Mouse (Mus musculus) small intestine, adult 2 months (tissue): ENCODE measurements around the gene Ppp3r2. TPM values are rescaled to one million over a fixed set of nuclear protein-coding genes. Genes with fewer than 3 reads are reported as not detected.

Experiments
- H3K27ac ChIP-seq: fragments of 200-500 bp; 2 replicates; pipeline ENCODE4 v1.5.1; 2012; ENCODE audit warnings: low read depth, low read length, control low read depth, inconsistent platforms; ENCODE audit not compliant: insufficient read depth
- H3K27me3 ChIP-seq: fragments of 200-500 bp; 2 replicates; pipeline ENCODE4 v1.6.1; 2012; ENCODE audit warnings: mild to moderate bottlenecking, moderate library complexity, low read length, inconsistent platforms; ENCODE audit not compliant: control insufficient read depth, insufficient read depth
- H3K36me3 ChIP-seq: fragments of 200-500 bp; 2 replicates; pipeline ENCODE4 v1.6.1; 2012; ENCODE audit warnings: mild to moderate bottlenecking, low read length, control low read depth, inconsistent platforms; ENCODE audit not compliant: control insufficient read depth, insufficient read depth
- H3K4me1 ChIP-seq: fragments of 200-500 bp; 2 replicates; pipeline ENCODE4 v1.6.1; 2012; ENCODE audit warnings: low read length, inconsistent platforms, mixed read lengths; ENCODE audit not compliant: control insufficient read depth, insufficient read depth, insufficient read length
- H3K4me3 ChIP-seq: fragments of 200-500 bp; 2 replicates; pipeline ENCODE4 v1.5.1; 2012; ENCODE audit warnings: low read depth, mild to moderate bottlenecking, control low read depth, inconsistent platforms, low read length, moderate library complexity
- CTCF ChIP-seq: fragments of 200-500 bp; IDR thresholded peaks from 2 replicates; pipeline ENCODE4 v1.5.1; 2012; ENCODE audit warnings: low read depth, mild to moderate bottlenecking, control low read depth, inconsistent platforms, low read length, moderate library complexity, mixed read lengths; ENCODE audit not compliant: insufficient replicate concordance, insufficient read length; ENCODE audit errors: extremely low read depth
- POLR2A ChIP-seq: fragments of 200-500 bp; IDR thresholded peaks from 2 replicates; pipeline ENCODE4 v1.6.1; 2012; ENCODE audit warnings: low read depth, mild to moderate bottlenecking, control low read depth, inconsistent platforms, low read length, moderate library complexity
- WGBS: fragments of 180-500 bp; shearing (Covaris S2); methylation state at CpG from one replicate; pipeline ENCODE4 v1.1.7; 2018; 5-methylcytosine and 5-hydroxymethylcytosine counted together
- polyA plus RNA-seq: library from polyadenylated mRNA; depleted of rRNA; stranded (reverse); fragments of >200 nt; gene quantifications from 2 replicates; pipeline ENCODE4 v1.2.3, GENCODE M21; 2012

Gene Ppp3r2
- polyA plus RNA-seq, 1 experiment: not detected

DNA sequence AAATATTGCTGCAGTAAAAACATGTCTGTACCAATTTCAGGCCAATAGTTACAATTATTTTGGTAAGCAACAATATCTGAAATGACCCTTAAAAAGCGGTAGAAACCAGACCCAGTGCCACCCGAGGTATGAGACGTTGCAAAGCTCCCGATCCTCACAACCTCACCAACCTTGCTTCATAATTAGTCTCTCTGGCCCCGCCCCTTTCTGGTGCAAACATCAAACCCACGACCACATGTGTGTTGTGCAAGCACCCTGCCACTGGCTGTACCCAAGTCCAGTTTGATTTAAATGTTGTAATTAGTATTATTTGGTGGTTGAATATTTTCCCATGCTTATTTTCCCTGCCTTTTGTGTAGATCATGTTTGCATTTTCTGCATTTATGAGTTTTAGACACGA, 5.0 kb downstream of the Ppp3r2 start:
- Histone ChIP-seq H3K4me3 (no peak overlapping the region), H3K4me1 (no peaks in the 10 kb centered on the region), H3K27ac (no peak overlapping the region), H3K27me3 (no peaks in the 10 kb centered on the region), H3K36me3 (no peaks in the 10 kb centered on the region)
- no peak for TF ChIP-seq CTCF
- TF ChIP-seq POLR2A: no peak
- 53% methylated on average over 7 of the region's 7 CpGs for WGBS

DNA sequence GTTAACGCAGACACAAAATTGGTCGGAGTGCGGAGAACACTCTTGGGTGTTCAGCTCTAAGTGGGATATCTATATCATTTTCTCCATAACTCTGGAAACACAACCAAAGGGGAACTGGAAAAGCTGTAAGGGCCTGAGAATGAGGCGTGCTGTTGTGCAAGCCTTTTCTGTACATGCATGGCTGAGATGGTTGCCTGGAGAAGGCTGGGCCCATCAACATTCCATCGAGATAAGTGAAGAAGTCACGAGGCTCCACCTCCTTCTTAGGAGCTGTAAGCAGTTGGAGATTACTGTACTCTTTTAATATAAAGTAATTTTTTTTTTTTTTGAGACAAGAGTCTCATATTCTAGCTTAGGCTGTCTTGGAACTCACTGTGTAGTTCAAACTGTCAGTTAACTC, 5.8 kb downstream of the Ppp3r2 start:
- Histone ChIP-seq H3K36me3 (no peaks in the 10 kb centered on the region), H3K27me3 (no peaks in the 10 kb centered on the region), H3K4me3 (no peak overlapping the region), H3K4me1 (no peaks in the 10 kb centered on the region), H3K27ac (no peak overlapping the region)
- 66% methylated on average over 6 of the region's 6 CpGs for WGBS
- TF ChIP-seq POLR2A (no peak), CTCF (no peak)

DNA sequence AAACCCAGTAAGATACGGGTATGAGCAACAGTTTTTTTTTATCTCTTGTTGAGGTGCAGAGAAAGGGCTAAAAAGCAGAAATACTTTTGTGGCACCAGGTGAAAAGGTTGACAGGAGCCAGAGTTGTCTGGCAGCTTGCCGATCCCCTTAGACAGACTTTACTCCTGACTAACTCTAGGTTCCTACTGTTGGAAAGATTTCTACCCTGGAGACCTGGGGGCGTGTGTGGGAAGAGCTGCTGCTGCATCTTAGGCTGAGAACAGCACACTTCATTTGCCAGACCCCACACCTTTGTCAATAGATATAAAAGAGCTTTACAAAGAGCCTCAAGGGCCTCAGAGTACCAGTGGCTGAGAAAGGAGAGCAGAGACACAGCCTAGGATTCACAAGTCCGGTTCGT, 17.0 kb downstream of the Ppp3r2 start:
- TF ChIP-seq POLR2A (no peak), CTCF (no peak)
- H3K4me1 ChIP-seq: no peaks in the 10 kb centered on the region
- WGBS: 89% methylated on average over 5 of the region's 5 CpGs
- no peak overlapping the region for H3K4me3 ChIP-seq
- no peak overlapping the region for H3K27ac ChIP-seq
- H3K36me3 ChIP-seq: peaks cover 15% of the 10 kb centered on the region
- no peaks in the 10 kb centered on the region for H3K27me3 ChIP-seq

DNA sequence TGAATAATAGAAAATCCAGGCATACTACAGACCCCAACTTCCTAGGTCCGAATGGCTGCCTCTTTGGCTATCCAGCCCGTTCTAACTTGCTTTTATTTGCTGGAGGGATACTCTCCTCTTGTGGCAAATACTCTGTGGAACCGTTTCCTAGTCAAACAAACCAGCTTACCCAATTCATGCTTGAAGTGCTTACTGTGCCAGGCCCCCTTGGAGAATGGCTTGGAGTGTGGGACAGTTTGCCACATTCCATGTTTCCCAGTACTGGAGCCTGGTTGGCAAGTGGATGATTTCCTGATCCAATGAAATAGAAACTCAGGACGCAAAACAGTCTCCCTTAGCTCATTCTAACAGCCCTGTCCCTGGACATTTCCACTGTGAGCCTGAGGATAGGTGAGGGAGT, 19.6 kb downstream of the Ppp3r2 start:
- 89% methylated on average over 4 of the region's 4 CpGs for WGBS
- TF ChIP-seq POLR2A (no peak), CTCF (no peak)
- no peaks in the 10 kb centered on the region for H3K27me3 ChIP-seq
- no peak overlapping the region for H3K4me3 ChIP-seq
- H3K36me3 ChIP-seq: peaks cover 25% of the 10 kb centered on the region
- H3K27ac ChIP-seq: no peak overlapping the region
- H3K4me1 ChIP-seq: no peaks in the 10 kb centered on the region

DNA sequence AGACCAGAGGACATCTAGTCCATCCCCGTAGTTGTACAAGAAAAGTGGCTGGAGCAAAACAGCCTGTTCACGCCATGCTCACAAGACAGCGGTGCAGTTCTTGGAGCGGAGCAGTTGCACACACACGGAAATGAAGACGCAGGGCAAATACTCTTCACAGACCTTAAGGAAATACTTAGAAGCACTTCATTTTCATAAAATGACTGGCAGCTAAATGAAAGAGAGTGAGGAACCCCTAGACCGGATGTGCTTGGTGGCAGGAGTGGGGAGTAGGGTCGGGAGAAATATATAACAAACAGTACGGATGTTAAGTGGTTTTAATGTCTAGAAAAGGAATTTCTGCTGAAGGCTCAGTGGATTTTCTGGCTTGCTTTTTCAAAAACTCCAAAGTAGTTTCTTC, 20.2 kb downstream of the Ppp3r2 start:
- 96% methylated on average over 9 of the region's 9 CpGs for WGBS
- no peaks in the 10 kb centered on the region for H3K4me1 ChIP-seq
- H3K4me3 ChIP-seq: no peak overlapping the region
- H3K36me3 ChIP-seq: peaks cover 25% of the 10 kb centered on the region
- H3K27me3 ChIP-seq: no peaks in the 10 kb centered on the region
- H3K27ac ChIP-seq: no peak overlapping the region
- no peak for TF ChIP-seq POLR2A

DNA sequence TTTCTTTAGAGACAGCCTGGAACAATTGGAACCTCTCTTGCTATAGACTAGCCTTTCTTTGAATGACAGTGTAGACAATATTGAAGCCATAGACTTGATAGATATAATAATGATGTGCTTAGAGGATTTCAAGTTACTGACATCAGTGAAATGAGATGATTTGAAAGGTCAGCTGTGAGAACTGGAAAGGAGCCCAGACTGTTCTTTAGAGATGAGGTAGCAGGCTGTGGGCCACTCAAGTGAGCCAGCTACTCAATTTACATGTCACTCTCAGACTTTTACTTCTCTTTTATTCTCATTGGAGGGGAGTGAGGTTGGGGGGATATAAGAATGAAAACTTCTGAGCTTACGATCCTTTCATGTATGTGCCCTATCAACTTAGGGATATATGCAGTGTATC, 22.4 kb downstream of the Ppp3r2 start:
- TF ChIP-seq CTCF (no peak), POLR2A (no peak)
- Histone ChIP-seq H3K27me3 (no peaks in the 10 kb centered on the region), H3K36me3 (peaks cover 40% of the 10 kb centered on the region), H3K4me1 (no peaks in the 10 kb centered on the region), H3K4me3 (no peak overlapping the region), H3K27ac (no peak overlapping the region)
- WGBS: 100% methylated on average over 1 of the region's 1 CpGs

DNA sequence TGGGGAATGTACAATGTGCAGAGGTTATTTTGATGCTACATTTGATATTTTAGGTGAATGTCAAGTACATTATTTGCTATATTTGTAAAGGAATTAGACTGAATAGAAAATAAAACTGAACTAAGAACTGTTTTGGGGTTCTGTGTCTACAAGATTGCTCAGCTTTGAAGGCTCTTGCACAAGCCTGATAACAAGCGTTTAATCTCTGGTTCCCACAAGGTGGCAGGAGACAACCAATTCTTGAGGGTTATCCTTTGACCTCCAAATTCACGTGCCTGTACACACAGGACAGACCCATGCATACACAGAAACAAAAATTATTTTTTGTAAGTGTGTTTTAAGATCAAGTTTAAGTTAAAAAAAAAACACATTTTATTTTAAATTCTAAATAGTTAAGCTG, 41.9 kb downstream of the Ppp3r2 start:
- peaks cover 64% of the 10 kb centered on the region for H3K36me3 ChIP-seq
- H3K27ac ChIP-seq: no peak overlapping the region
- 42% methylated on average over 2 of the region's 2 CpGs for WGBS
- no peak overlapping the region for H3K4me3 ChIP-seq
- TF ChIP-seq CTCF: no peak
- TF ChIP-seq POLR2A: no peak
- no peaks in the 10 kb centered on the region for H3K4me1 ChIP-seq
- no peaks in the 10 kb centered on the region for H3K27me3 ChIP-seq

DNA sequence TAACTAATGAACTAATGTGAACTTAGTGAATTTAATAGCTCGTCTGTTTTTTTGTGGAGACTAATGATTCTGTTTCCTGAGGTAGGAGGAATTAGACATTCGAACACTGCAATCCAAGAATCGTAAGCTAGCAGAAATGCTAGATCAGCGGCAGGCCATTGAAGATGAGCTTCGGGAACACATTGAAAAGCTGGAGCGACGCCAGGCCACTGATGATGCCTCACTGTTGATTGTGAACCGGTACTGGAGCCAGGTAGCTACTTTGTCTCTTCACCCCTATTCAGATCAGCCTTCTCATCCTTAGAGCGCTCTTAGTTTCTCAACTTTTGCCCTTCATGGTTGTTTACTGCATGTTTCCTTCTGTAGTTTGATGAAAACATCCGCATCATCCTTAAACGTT, 44.0 kb downstream of the Ppp3r2 start:
- peaks cover 51% of the 10 kb centered on the region for H3K36me3 ChIP-seq
- H3K27ac ChIP-seq: no peak overlapping the region
- TF ChIP-seq POLR2A (no peak), CTCF (no peak)
- no peaks in the 10 kb centered on the region for H3K4me1 ChIP-seq
- no peaks in the 10 kb centered on the region for H3K27me3 ChIP-seq
- no peak overlapping the region for H3K4me3 ChIP-seq
- WGBS: 87% methylated on average over 11 of the region's 11 CpGs
